Mouse (Mus musculus) B cell, adult 62 days (primary cell): ENCODE measurements around the gene Fam53a. TPM values are rescaled to one million over a fixed set of nuclear protein-coding genes. Genes with fewer than 3 reads are reported as not detected.

Experiments
- total RNA-seq: library from RNA; stranded (reverse); gene quantifications from 4 replicates; pipeline ENCODE4 v1.2.4, GENCODE M21; 2023

Fam53a gene
- total RNA-seq, result 28.3 to 32.3 TPM (median 28.9 TPM) in 4 replicates

GRCm38 (mm10) chr5:33629301-33629987 lies at the start of gene Fam53a, which contains the start of gene Gm9903:
Fam53a (minus strand) TSS chr5:33629635.
Gm9903 (plus strand) TSS chr5:33629925.

GRCm38 (mm10) chr5:33657787-33658663 lies 28.6 kb upstream of the Fam53a start, which contains the start of the genes Tacc3 and Tmem129:
Tacc3 (plus strand) TSS chr5:33658128.
Tmem129 (minus strand) TSS chr5:33658416.

GRCm38 (mm10) chr5:33651921-33652782 lies 22.7 kb upstream of the Fam53a start, which contains the start of gene Slbp:
Slbp (minus strand) TSS chr5:33652574.

Other genes starting within 250 kb of the Fam53a start
- gene Nkx1-1, start 195.7 kb downstream of the Fam53a start, total RNA-seq, result not detected in 4 replicates
- gene Gm9903, start 290 bp upstream of the Fam53a start, total RNA-seq, result 0.77 to 1.5 TPM (median 1.3 TPM) in 4 replicates
- gene Slbp, start 22.9 kb upstream of the Fam53a start, total RNA-seq, result 93.2 to 102 TPM (median 97.6 TPM) in 4 replicates
- gene Tacc3, start 28.5 kb upstream of the Fam53a start, total RNA-seq, result 12.5 to 15.7 TPM (median 13.9 TPM) in 4 replicates
- gene Tmem129, start 28.8 kb upstream of the Fam53a start, total RNA-seq, result 8.3 to 11.5 TPM (median 8.7 TPM) in 4 replicates
- 0.23 to 0.30 TPM (median 0.25 TPM) in 3 of 4 replicates, not detected in the other for gene Fgfr3, start 92.0 kb upstream of the Fam53a start, total RNA-seq
- gene Letm1, start 153.2 kb upstream of the Fam53a start, total RNA-seq, result 67.5 to 83.8 TPM (median 74.9 TPM) in 4 replicates
- 31.3 to 42.1 TPM (median 36.9 TPM) in 4 replicates for gene Nsd2, start 191.1 kb upstream of the Fam53a start, total RNA-seq